Mouse (Mus musculus) common myeloid progenitor, adult 5-6 weeks (primary cell): Measurements from ENCODE around the gene Rimbp2. TPM values are rescaled to one million over a fixed set of nuclear protein-coding genes. Genes with fewer than 3 reads are reported as not detected.
"Not testable (repeated sequence)": the region's sequence is repeated elsewhere in the genome, so short reads cannot be mapped to it uniquely, and the experiment has no call there.

Experiments
- ATAC-seq: replicated peaks from 2 replicates; pipeline ENCODE4 v1.8.0; 2016; ENCODE audit warnings: low read depth, mild to moderate bottlenecking, moderate TSS enrichment, inconsistent platforms; ENCODE audit not compliant: poor library complexity, severe bottlenecking
- total RNA-seq: library from RNA; stranded (forward); fragments of 200-1000, 187-1606 nt; gene quantifications from 2 replicates; pipeline ENCODE4 v1.2.3, GENCODE M21; 2017

Gene Rimbp2
- total RNA-seq, 1 experiment from 2014 or later, result not detected

GRCm38 (mm10) chr5:128781621-128782020 is 171.7 kb downstream of the Rimbp2 start:
- ATAC-seq, result no peak

- no peak for ATAC-seq
Measured at GRCm38 (mm10) chr5:128776386-128776785, 176.9 kb downstream of the Rimbp2 start.

GRCm38 (mm10) chr5:128769026-128769631 is 184.2 kb downstream of the Rimbp2 start:
- ATAC-seq, result no peak

- no peak for ATAC-seq
Measured at GRCm38 (mm10) chr5:128761118-128761517, 192.2 kb downstream of the Rimbp2 start.

- no peak for ATAC-seq
Measured at GRCm38 (mm10) chr5:128746261-128746660, 207.0 kb downstream of the Rimbp2 start.

- ATAC-seq, result no peak
Measured at GRCm38 (mm10) chr5:128745206-128745605, 208.1 kb downstream of the Rimbp2 start.

GRCm38 (mm10) chr5:128744351-128744750 is 208.9 kb downstream of the Rimbp2 start:
- ATAC-seq, result no peak

- no peak for ATAC-seq
Measured at GRCm38 (mm10) chr5:128739838-128740171, 213.5 kb downstream of the Rimbp2 start.

- no peak for ATAC-seq
Measured at GRCm38 (mm10) chr5:128739168-128739837, 214.0 kb downstream of the Rimbp2 start.

GRCm38 (mm10) chr5:128735921-128736320 is 217.4 kb downstream of the Rimbp2 start:
- no peak for ATAC-seq

- peak; percentile 93 for ATAC-seq
Measured at GRCm38 (mm10) chr5:128733955-128734354, 219.3 kb downstream of the Rimbp2 start.

- ATAC-seq, result peak; percentile 55; the same call in 1 of the 2 replicates
Measured at GRCm38 (mm10) chr5:128732416-128733014, 220.8 kb downstream of the Rimbp2 start.

GRCm38 (mm10) chr5:128730634-128731033 is 222.7 kb downstream of the Rimbp2 start:
- no peak for ATAC-seq

- ATAC-seq, result no peak
Measured at GRCm38 (mm10) chr5:128729341-128729740, 223.9 kb downstream of the Rimbp2 start.

- not testable (repeated sequence) for ATAC-seq
Measured at GRCm38 (mm10) chr5:128720461-128720860, 232.8 kb downstream of the Rimbp2 start.

- no peak for ATAC-seq
Measured at GRCm38 (mm10) chr5:128715171-128715570, 238.1 kb downstream of the Rimbp2 start.

- no peak for ATAC-seq
Measured at GRCm38 (mm10) chr5:128711847-128712246, 241.4 kb downstream of the Rimbp2 start.

- no peak for ATAC-seq
Measured at GRCm38 (mm10) chr5:128710596-128710995, 242.7 kb downstream of the Rimbp2 start.

GRCm38 (mm10) chr5:128708929-128709328 is 244.4 kb downstream of the Rimbp2 start:
- no peak for ATAC-seq
